ENCODE assay signal across 10 mouse cellular contexts in the genomic region with DNA sequence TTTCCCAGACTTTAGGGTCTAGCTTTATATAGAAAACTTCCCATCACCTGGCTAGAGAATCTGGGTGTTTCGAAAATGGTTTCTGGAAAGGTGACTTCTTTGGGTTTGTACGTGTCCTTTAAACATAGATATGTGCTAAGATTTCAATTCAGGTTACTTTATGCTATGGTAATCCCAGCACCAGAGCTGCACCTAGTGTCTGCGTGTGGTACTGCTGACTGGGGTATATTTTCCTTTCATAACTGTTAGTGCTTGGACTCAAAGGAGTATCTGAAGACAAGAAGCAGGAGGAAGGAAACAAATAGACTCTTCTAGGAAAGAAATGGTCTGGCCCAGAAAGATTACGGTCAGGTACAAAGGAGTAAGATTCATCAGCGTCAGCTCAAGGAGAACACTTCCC. TPM values are rescaled to one million over a fixed set of nuclear protein-coding genes. Genes with fewer than 3 reads are reported as not detected.
DNase-seq lines count a peak whose midpoint lies in the region; ATAC-seq and TF ChIP-seq lines count a peak whose summit lies in the region.
"Had no signal": no experiment of that assay in that cellular context is flagged by ENCODE, and none has a peak within 500 bp of the region (broad histone marks: within the 10 kb centered on the region; RNA-seq: fewer than 3 reads in every experiment).

No protein-coding gene starts in this region.

- peak; percentile 44 for DNase-seq in kidney, postnatal 0 days (ENCODE audit: low spot score)
- DNase-seq in ES-CJ7 (ENCODE audit: low read depth, low spot score) = peak; percentile 28
- DNase-seq in c-Kit-positive CD71-negative TER-119-negative erythroid progenitor cells, embryonic 14.5 days (ENCODE audit: low read depth) = peak; percentile 43
- no peak for DNase-seq in cerebellum, adult 18-20 months
- DNase-seq in embryo, embryonic 10.5 days (ENCODE audit: low spot score) = no peak

- no peaks in the 10 kb centered on the region for H3K27me3 ChIP-seq in kidney, postnatal 0 days (ENCODE audit: insufficient read depth, low read length)
- no peaks in the 10 kb centered on the region for H3K27me3 ChIP-seq in kidney, embryonic 16.5 days (ENCODE audit: insufficient read depth, low read length)
- H3K27me3 ChIP-seq: limb, embryonic 12.5 days had no signal

- H3K9ac ChIP-seq in kidney, postnatal 0 days (ENCODE audit: low read depth, low read length) = no peak overlapping the region
- no peak overlapping the region for H3K9ac ChIP-seq in kidney, embryonic 16.5 days (replicated peaks; ENCODE audit: low read length)
- H3K9ac ChIP-seq: limb, embryonic 12.5 days had no signal

- 75% methylated on average over 5 of the region's 5 CpGs for WGBS in kidney, postnatal 0 days
- 76% methylated on average over 5 of the region's 5 CpGs for WGBS in kidney, embryonic 16.5 days

- H3K4me2 ChIP-seq in kidney, postnatal 0 days (ENCODE audit: low read length) = no peak overlapping the region
- H3K4me2 ChIP-seq in kidney, embryonic 16.5 days (replicated peaks; ENCODE audit: low read depth, low read length) = no peak overlapping the region
- H3K4me2 ChIP-seq: limb, embryonic 12.5 days had no signal

- no peak for ATAC-seq in kidney, postnatal 0 days (replicated peaks; ENCODE audit: low FRiP score, low read depth)
- no peak for ATAC-seq in kidney, embryonic 16.5 days (ENCODE audit: low FRiP score, low TSS enrichment)
- peak; percentile 89 for ATAC-seq in megakaryocyte-erythroid progenitor cell, adult 5-6 weeks (replicated peaks; ENCODE audit: low FRiP score, low TSS enrichment, poor library complexity, severe bottlenecking)
- no peak for ATAC-seq in cerebellum, adult (ENCODE audit: insufficient number of reproducible peaks, low FRiP score, low TSS enrichment)

- H3K9me3 ChIP-seq in kidney, postnatal 0 days (replicated peaks; ENCODE audit: low read length) = no peaks in the 10 kb centered on the region
- no peaks in the 10 kb centered on the region for H3K9me3 ChIP-seq in kidney, embryonic 16.5 days (ENCODE audit: low read length)
- H3K9me3 ChIP-seq: limb, embryonic 12.5 days had no signal

- H3K4me1 ChIP-seq in kidney, postnatal 0 days (replicated peaks; ENCODE audit: insufficient read depth, low read length) = no peaks in the 10 kb centered on the region
- no peaks in the 10 kb centered on the region for H3K4me1 ChIP-seq in kidney, embryonic 16.5 days (ENCODE audit: insufficient read depth, low read length)
- H3K4me1 ChIP-seq: limb, embryonic 12.5 days had no signal

- no peak overlapping the region for H3K27ac ChIP-seq in kidney, postnatal 0 days
- no peak overlapping the region for H3K27ac ChIP-seq in kidney, embryonic 16.5 days (ENCODE audit: low read length)
- H3K27ac ChIP-seq: limb, embryonic 12.5 days had no signal

- TF ChIP-seq CTCF in kidney, postnatal 0 days (IDR thresholded peaks at IDR 0.05; ENCODE audit: low read depth) = peak; percentile 72

- no peaks in the 10 kb centered on the region for H3K36me3 ChIP-seq in kidney, postnatal 0 days (ENCODE audit: insufficient read depth, low read length)
- no peaks in the 10 kb centered on the region for H3K36me3 ChIP-seq in kidney, embryonic 16.5 days (ENCODE audit: insufficient read depth, low read length)
- H3K36me3 ChIP-seq: limb, embryonic 12.5 days had no signal

- no peak overlapping the region for H3K4me3 ChIP-seq in kidney, postnatal 0 days (replicated peaks; ENCODE audit: low read depth, low read length)
- H3K4me3 ChIP-seq in kidney, embryonic 16.5 days (ENCODE audit: low read length) = no peak overlapping the region
- H3K4me3 ChIP-seq: limb, embryonic 12.5 days had no signal

RNA-seq across cellular contexts. Expression of gene Lyz1, which starts 37.9 kb away (rescaled TPM):
- 0.10 and 0.24 TPM in 2 replicates for polyA plus RNA-seq in kidney, postnatal 0 days (2015; fragmentation: Nextera tagmentation; extraction: Ambion mirVana)
- polyA plus RNA-seq in kidney, embryonic 16.5 days (2015; fragmentation: Nextera tagmentation; extraction: Ambion mirVana) = not detected in 2 replicates
- total RNA-seq in megakaryocyte-erythroid progenitor cell, adult 5-6 weeks (2014; fragmentation: Nextera tagmentation) = not detected in 2 replicates
- not detected in 2 replicates for total RNA-seq in megakaryocyte-erythroid progenitor cell, adult 5-6 weeks (2017)
- polyA plus RNA-seq: limb, embryonic 12.5 days; neural tube, embryonic 14.5 days had no signal

RNA-seq across cellular contexts. Expression of gene Lyz2, which starts 48.4 kb away (rescaled TPM):
- polyA plus RNA-seq in kidney, postnatal 0 days (2015; fragmentation: Nextera tagmentation; extraction: Ambion mirVana) = 71.3 and 73.2 TPM in 2 replicates
- 54.1 and 65.5 TPM in 2 replicates for polyA plus RNA-seq in kidney, embryonic 16.5 days (2015; fragmentation: Nextera tagmentation; extraction: Ambion mirVana)
- total RNA-seq in megakaryocyte-erythroid progenitor cell, adult 5-6 weeks (2014; fragmentation: Nextera tagmentation) = 0.92 and 84.9 TPM in 2 replicates
- total RNA-seq in megakaryocyte-erythroid progenitor cell, adult 5-6 weeks (2017) = 45.1 and 63.4 TPM in 2 replicates

RNA-seq across cellular contexts. Expression of gene Cpsf6, which starts 49.3 kb away (rescaled TPM):
- 111 and 120 TPM in 2 replicates for polyA plus RNA-seq in kidney, postnatal 0 days (2015; fragmentation: Nextera tagmentation; extraction: Ambion mirVana)
- polyA plus RNA-seq in kidney, embryonic 16.5 days (2015; fragmentation: Nextera tagmentation; extraction: Ambion mirVana) = 151 and 171 TPM in 2 replicates
- total RNA-seq in megakaryocyte-erythroid progenitor cell, adult 5-6 weeks (2014; fragmentation: Nextera tagmentation) = 132 and 163 TPM in 2 replicates
- total RNA-seq in megakaryocyte-erythroid progenitor cell, adult 5-6 weeks (2017) = 142 and 153 TPM in 2 replicates

Comparison
In these comparisons a context has a peak if more than half of its experiments do, and no peak if none do; other contexts are left out.
1. DNase-seq: peak in kidney, postnatal 0 days (single experiment), ES-CJ7 (single experiment) and c-Kit-positive CD71-negative TER-119-negative erythroid progenitor cells, embryonic 14.5 days (single experiment); none in cerebellum, adult 18-20 months (0 of 2) and embryo, embryonic 10.5 days (single experiment).